Comparison of ENCODE assay signal across 8 mouse cellular contexts in the genomic region with DNA sequence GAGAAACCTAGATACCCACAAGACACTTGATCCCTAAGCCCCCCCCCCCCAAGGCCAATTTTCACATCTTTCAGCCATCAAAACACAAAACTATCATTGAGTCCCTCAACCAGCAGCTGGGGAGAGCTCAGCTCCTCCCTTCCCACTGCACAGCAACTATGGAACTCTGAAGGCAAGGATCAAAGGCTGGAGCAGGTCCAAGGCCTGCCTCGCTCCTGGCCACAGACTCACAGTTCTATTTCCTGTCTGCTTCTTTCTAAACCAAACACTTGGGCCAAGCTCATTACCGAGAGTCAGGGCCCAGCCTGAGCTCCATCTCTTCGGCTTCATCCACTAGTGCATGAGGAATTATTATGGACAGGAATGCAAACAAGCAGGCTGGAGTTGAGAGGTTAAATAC. TPM values are rescaled to one million over a fixed set of nuclear protein-coding genes. Genes with fewer than 3 reads are reported as not detected.
DNase-seq lines count a peak whose midpoint lies in the region; ATAC-seq lines count a peak whose summit lies in the region.

No protein-coding gene starts in this region.

- H3K27me3 ChIP-seq in forebrain, embryonic 12.5 days, result no peaks in the 10 kb centered on the region
- H3K27me3 ChIP-seq in heart, embryonic 14.5 days (ENCODE audit: control insufficient read depth, insufficient read depth, low read length), result no peaks in the 10 kb centered on the region
- no peaks in the 10 kb centered on the region for H3K27me3 ChIP-seq in liver, embryonic 12.5 days (replicated peaks)

- DNase-seq in embryo, embryonic 10 days (ENCODE audit: low spot score), result peak; percentile 13
- no peak for DNase-seq in embryo, embryonic 10.5 days (ENCODE audit: low spot score)
- peak; percentile 91 for DNase-seq in kidney, postnatal 10 days
- DNase-seq in right cerebral cortex, adult 18-20 months, result peak; percentile 56
- no peak for DNase-seq in urinary bladder, adult 2 months (ENCODE audit: low spot score)

- H3K4me3 ChIP-seq in forebrain, embryonic 12.5 days (replicated peaks), result no peak overlapping the region
- no peak overlapping the region for H3K4me3 ChIP-seq in heart, embryonic 14.5 days (ENCODE audit: control insufficient read depth in 1 of 2, insufficient read depth in 1 of 2, low read depth in 1 of 2, low read length in 2 of 2)
- no peak overlapping the region for H3K4me3 ChIP-seq in liver, embryonic 12.5 days

- H3K9ac ChIP-seq in forebrain, embryonic 12.5 days, result no peak overlapping the region
- H3K9ac ChIP-seq in heart, embryonic 14.5 days (ENCODE audit: low read length), result no peak overlapping the region; the same call in 1 of the 2 replicates
- no peak overlapping the region for H3K9ac ChIP-seq in liver, embryonic 12.5 days

- no peaks in the 10 kb centered on the region for H3K36me3 ChIP-seq in forebrain, embryonic 12.5 days (replicated peaks)
- H3K36me3 ChIP-seq in heart, embryonic 14.5 days (ENCODE audit: control insufficient read depth, insufficient read depth, low read length), result no peaks in the 10 kb centered on the region
- no peaks in the 10 kb centered on the region for H3K36me3 ChIP-seq in liver, embryonic 12.5 days

- 63% methylated on average over 3 of the region's 3 CpGs for WGBS in forebrain, embryonic 12.5 days
- 12% methylated on average over 3 of the region's 3 CpGs for WGBS in heart, embryonic 14.5 days
- WGBS in liver, embryonic 12.5 days (ENCODE audit: insufficient replicate concordance), result 45% methylated on average over 3 of the region's 3 CpGs

- H3K4me1 ChIP-seq in forebrain, embryonic 12.5 days, result peaks cover 16% of the 10 kb centered on the region
- H3K4me1 ChIP-seq in heart, embryonic 14.5 days (ENCODE audit: control insufficient read depth in 2 of 2, insufficient read depth in 2 of 2, low read length in 2 of 2), result peaks cover 36 to 47% of the 10 kb centered on the region in 2 experiments
- H3K4me1 ChIP-seq in liver, embryonic 12.5 days, result peaks cover 21% of the 10 kb centered on the region

- ATAC-seq in forebrain, embryonic 12.5 days (ENCODE audit: low FRiP score), result no peak
- ATAC-seq in heart, embryonic 14.5 days (ENCODE audit: insufficient number of reproducible peaks, insufficient read depth, low FRiP score, low read depth), result 0 out of 2 replicates have a peak, but pooled peaks have one; percentile 44
- peak; percentile 16; the same call in 1 of the 2 replicates for ATAC-seq in liver, embryonic 12.5 days

- no peaks in the 10 kb centered on the region for H3K9me3 ChIP-seq in forebrain, embryonic 12.5 days
- H3K9me3 ChIP-seq in heart, embryonic 14.5 days (ENCODE audit: control insufficient read depth, low read length), result 0 out of 2 replicates have a peak, but pooled peaks cover 4% of the 10 kb centered on the region
- H3K9me3 ChIP-seq in liver, embryonic 12.5 days (replicated peaks), result no peaks in the 10 kb centered on the region

- no peak overlapping the region for H3K4me2 ChIP-seq in forebrain, embryonic 12.5 days
- peak overlapping the region; percentile 0; the same call in 1 of the 2 replicates for H3K4me2 ChIP-seq in heart, embryonic 14.5 days (ENCODE audit: low read length)
- no peak overlapping the region for H3K4me2 ChIP-seq in liver, embryonic 12.5 days

- H3K27ac ChIP-seq in forebrain, embryonic 12.5 days, result peak overlapping the region; percentile 67
- H3K27ac ChIP-seq in heart, embryonic 14.5 days (replicated peaks in 1 of 2; ENCODE audit: control insufficient read depth in 1 of 2, insufficient read depth in 1 of 2, low read depth in 2 of 2, low read length in 2 of 2), result peak overlapping the region; percentile 91 to 94
- H3K27ac ChIP-seq in liver, embryonic 12.5 days, result 0 out of 2 replicates have a peak overlapping the region, but pooled peaks have one; percentile 28

RNA-seq across cellular contexts. Expression of a gene that starts 58.9 kb away (rescaled TPM):
- polyA plus RNA-seq in forebrain, embryonic 12.5 days (2016; fragmentation: Nextera tagmentation; extraction: Ambion mirVana), result 22.2 and 25.6 TPM in 2 replicates
- polyA plus RNA-seq in heart, embryonic 14.5 days (2014; fragmentation: Nextera tagmentation; extraction: Ambion mirVana), result 3.7 and 4.2 TPM in 2 replicates
- 2.1 and 2.8 TPM in 2 replicates for polyA plus RNA-seq in liver, embryonic 12.5 days (2016; fragmentation: Nextera tagmentation; extraction: Ambion mirVana)
- polyA plus RNA-seq in urinary bladder, adult 2 months (2012; rRNA removed), result 13.8 and 15.9 TPM in 2 replicates

Comparison
In these comparisons a context has a peak if more than half of its experiments do, and no peak if none do; other contexts are left out.
1. DNase-seq: peak in embryo, embryonic 10 days (single experiment), kidney, postnatal 10 days (single experiment) and right cerebral cortex, adult 18-20 months (single experiment); none in embryo, embryonic 10.5 days (single experiment) and urinary bladder, adult 2 months (single experiment).
2. H3K27ac ChIP-seq: peak in every context shown above with its lines; median percentile 92 in heart, embryonic 14.5 days; 67 in forebrain, embryonic 12.5 days; 28 in liver, embryonic 12.5 days.